Mouse (Mus musculus): ENCODE measurements around the gene Arhgap22.

Gene Arhgap22

DNA sequence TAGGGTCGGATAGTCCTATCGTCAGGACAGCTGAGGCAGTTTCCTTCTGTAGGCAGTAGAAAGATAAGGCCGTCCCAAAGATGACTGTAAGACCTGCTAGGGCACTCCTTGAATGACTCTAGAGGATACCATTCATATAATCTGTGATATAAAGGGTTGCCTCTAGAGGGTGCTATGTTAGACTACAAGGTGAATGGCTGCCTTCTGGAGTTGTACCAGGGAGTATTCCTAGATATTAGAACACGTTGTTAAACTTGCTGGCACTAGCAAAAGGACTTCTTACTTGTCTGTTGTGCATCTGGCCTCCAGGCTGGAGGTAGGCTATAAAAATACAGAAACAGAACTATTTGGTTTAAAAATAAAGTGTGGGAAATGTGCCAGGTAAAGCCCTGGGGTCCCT, 117.2 kb downstream of the Arhgap22 start:
- no peak for DNase-seq (ENCODE audit: low spot score)

DNA sequence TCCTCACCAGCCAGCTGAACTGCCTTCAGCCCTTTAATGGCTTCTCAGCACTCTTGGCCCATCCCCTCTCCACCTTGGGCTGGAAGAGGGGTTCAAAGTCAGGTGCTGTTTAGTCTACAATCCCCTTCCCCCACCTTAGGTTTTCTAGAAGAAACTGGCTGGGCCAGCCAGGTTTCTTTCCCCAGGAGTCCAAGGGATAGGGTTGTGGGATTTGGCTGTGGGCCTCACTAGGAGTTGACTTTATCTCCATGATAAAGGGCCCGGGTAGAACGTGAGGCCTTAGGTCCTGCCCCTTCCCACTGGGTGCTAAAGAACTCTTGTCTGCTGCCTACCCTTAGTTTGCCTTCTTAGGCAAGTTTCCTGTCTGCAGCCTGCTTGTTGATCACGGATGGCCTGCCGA, 117.8 kb downstream of the Arhgap22 start:
- no peak for DNase-seq (ENCODE audit: low spot score)

DNA sequence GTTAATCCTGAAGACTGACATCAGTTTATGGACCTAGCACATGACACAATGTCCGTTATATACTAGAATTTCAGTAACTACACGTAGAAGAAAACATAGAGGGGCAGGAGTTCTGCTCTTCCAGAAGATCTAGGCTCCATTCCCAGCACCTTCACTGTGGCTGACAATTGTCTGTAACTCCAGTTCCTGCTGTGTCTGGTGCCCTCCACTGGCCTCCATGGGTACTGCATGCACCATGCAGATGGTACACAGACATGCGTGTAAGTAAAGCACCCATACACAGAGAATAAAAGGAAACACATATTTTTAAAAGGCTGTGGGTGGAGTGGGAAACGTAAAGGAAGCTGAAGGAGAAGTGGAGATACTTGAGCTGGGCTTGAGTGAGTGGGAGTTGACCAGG, 120.0 kb downstream of the Arhgap22 start:
- DNase-seq (ENCODE audit: low spot score): no peak

DNA sequence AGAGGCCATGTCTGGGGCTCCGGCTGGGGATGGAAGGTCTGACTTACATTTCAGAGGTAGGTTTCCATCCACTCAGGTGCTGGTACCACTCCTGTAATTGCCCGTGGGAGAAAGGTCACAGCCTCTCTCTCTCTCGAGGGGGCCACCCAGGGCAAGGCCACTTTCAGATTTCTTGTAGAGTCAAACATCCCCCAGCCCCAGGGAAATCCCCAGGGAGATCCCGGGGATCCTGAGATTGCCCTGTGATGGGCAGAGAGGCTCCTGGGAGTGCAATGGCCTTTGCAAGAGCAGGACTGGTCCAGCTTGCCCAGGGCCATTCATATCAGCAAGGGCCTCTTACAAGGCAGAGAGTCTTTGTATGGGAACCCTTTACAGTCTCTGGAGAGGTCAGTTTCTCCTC, 120.6 kb downstream of the Arhgap22 start:
- DNase-seq (ENCODE audit: low spot score): no peak

DNA sequence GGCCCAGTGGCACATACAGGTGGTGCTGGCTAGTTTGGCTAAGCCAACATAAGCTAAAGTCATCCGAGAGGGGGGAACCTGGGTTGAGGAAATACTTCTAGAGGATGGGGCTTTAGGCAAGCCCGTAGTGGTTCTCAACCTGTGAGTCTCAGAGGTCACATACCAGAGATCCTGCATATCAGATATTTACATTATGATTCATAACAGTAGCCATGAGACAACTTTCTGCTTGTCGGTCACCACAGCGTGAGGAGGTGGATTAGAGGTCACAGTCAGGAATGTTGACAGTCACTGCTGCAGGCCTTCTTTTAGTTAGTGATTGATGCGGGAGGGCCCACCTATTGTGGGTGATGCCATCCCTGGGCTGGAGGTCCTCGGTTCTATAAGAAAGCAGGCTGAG, 121.9 kb downstream of the Arhgap22 start:
- DNase-seq (ENCODE audit: low spot score): no peak

DNA sequence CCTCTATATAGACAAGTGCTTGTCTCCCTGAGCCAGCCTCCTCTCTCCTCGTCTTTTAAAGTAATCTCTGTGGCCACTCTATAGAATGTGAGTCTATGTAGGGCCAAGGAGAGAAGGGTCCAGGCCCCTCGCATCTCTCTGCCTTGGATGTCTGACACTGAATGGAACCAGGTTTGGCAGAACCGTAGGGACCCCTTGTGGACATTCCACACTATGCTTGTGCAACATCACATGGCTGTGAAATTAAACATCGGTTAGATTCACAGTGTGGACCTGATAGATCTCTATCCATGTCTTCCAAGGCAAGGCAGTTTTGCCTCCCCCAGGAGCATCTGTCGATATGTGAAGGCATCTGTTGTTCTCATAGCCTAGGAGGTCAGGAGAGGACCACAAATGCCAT, 124.9 kb downstream of the Arhgap22 start:
- DNase-seq (ENCODE audit: low spot score): no peak

DNA sequence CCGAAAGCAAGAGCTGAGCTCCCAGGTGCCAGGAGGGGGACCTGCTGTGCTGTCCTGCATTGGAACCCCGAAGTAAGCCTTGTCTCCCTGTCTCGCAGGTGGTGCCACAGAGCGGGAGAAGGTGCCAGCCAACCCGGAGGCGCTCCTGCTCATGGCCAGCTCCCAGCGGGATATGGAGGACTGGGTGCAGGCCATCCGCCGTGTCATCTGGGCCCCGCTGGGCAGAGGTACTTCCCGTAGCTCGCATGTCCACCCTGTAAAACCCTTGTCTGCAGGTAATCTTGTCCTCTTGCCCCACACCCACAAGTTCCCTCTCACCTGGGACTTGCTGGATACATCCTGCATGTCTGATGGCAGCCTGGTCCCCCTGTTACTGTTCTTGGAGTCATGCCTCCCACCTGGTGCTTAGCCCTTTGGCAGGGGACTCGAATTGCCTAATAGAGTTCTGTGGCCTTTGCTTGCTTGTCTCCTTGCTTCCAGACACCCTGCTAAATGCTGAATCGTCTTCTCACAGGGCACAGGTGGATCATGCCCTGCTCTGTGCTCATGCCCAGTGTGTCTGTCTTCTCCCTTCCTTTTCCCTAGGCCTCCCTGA, 129.4 kb downstream of the Arhgap22 start:
- no peak for DNase-seq (ENCODE audit: low spot score)

DNA sequence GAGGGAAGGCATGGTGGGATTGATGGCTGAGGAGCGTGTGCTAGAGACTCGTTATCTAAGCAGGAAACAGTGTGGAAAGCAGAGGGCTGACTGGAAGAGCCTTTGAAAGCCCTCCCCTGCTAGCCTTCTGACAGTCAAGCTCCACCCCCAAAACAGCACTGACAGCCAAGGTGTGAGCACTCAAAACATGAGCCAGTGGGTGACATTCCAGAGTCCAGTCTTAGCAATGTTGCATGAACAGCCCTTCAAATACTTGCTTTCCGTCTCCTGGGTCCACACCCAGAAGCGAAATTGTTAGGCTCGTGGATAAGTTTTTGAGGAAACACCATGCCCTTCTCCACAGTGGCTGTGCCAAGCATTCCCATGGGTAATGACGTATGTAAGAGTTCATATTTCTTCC, 132.7 kb downstream of the Arhgap22 start:
- DNase-seq (ENCODE audit: low spot score): no peak

DNA sequence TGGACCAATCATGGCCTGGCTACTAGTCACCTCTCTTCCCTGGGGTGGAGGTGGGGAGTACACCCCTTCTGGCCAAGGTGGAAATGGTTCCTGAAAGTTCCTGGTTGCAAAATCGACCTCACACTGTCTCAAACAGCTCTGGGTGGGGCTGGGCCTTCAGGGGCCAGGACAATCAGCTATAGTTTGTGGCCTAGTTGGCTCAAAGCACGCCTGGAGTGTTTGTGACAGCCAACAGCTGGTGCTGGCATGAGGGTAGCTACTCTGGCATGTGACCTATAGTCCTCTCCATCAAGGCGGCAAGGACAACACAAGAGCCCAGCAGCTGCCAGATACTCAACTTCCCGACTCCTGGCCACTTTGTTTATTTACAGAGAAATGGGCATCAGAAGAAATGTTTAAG, 133.9 kb downstream of the Arhgap22 start:
- no peak for DNase-seq (ENCODE audit: low spot score)

DNA sequence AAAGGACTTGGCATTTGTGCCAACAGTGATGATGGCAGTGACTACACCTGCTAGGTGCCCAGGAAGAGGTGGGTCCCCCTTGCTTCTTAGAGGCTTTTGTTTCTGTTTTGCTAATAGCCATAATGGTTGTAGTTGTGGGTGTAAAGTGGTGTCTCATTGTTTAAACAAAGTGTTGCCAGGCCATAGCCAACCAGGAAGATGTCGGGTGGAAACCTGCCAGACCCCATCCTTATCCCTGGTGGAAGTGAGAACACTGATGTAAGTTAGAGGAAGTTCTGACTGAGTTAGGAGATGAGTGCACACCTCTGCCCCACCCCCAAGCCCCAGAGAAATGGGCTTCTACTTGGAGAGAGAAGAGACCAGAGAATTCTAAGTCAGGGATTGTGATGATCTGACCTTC, 134.3 kb downstream of the Arhgap22 start:
- DNase-seq (ENCODE audit: low spot score): no peak

DNA sequence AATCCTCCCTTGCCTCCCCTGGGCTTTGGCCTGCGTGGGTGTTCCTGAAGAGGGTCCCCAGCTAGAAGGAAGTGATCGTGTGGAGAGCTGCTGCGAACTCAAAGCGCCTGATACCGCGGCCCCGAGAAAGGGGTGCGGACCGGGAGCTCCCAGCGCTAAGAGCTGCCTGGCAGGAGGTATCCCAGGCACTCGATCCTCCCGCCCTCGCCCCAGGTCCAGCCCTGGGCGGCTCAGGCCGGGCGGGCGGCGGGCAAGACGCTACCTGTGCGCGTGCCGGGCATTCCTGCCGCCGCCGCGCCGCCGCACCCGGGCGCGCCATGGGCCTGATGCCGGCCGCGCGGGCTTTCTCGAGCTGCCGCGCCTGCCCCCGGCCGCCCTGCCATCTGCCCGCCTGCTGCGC, 137.2 kb downstream of the Arhgap22 start:
- DNase-seq (ENCODE audit: low spot score): no peak

DNA sequence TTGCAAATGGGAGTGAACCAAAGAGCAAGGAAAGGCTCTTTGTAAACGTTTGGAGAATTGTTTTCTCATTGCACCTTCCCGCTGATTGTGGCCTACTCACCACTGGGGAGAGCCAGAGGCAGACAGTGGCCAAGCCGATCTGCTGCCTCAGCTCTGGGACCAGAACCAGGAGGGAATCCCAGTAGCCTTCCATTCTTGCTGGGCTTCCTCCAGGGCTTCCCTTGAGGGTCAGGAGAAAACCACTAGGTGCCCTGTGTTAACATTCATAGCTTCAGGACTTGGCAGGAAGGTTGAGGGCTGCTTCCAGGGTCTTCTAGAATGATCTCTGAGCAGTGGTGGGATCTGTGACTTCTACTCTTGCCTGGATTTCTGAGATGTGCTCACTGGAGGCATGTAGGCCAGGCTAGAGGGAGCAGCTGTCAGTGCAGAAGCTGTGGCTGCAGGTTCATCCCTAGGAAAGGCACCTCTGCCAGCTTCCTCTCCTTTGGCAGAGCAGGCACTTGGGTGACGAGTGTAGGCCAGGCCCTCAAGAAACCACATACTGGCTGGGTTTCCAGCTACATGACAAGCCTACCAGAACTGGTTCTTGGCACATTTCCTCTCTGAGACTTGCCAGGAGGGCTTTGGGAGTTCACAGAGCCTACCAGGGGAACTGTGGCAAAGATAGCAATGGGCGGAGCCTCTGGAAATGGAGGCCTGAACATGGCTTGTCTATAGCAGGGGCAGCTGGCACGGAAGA, 138.3 kb downstream of the Arhgap22 start:
- no peak for DNase-seq (ENCODE audit: low spot score)

DNA sequence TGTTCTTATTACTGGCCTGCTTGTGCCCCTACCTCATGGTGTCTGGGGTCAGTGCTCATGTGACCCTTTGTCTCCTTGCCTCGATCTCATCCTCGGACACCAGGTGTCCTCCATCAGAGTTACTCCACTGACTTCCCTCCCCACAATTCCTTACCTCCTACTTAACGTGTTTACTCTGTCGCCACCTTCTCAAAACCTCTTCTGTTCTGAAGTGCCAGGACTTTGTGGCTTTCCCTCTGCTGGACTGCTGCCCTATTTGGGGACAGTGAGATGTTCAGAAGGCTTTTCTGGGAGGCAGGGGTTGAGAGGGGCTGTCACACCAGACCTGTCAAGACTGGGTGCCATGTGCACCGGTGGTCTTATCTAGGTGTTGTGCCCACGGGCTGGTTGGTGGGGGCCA, 139.1 kb downstream of the Arhgap22 start:
- no peak for DNase-seq (ENCODE audit: low spot score)

DNA sequence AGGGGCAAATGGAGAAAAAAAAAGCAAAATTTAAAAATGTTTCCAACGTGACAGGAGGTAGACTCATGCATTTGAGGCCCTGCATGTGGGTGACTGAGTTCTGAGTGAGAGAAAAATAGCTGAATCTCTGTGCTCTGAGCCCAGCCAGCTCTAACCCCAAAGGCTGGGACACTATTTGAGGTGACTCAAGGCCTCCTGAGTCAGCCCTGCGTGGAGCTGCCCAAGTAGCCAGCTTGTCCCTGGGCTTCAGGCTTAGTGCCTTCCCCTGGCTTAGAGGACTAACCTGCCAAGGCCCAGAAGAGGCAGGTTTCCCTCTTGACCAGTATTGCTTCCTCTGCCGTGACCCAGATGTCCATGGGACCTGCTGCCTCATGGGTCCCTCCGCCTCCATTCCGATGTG, 141.4 kb downstream of the Arhgap22 start:
- no peak for DNase-seq (ENCODE audit: low spot score)

DNA sequence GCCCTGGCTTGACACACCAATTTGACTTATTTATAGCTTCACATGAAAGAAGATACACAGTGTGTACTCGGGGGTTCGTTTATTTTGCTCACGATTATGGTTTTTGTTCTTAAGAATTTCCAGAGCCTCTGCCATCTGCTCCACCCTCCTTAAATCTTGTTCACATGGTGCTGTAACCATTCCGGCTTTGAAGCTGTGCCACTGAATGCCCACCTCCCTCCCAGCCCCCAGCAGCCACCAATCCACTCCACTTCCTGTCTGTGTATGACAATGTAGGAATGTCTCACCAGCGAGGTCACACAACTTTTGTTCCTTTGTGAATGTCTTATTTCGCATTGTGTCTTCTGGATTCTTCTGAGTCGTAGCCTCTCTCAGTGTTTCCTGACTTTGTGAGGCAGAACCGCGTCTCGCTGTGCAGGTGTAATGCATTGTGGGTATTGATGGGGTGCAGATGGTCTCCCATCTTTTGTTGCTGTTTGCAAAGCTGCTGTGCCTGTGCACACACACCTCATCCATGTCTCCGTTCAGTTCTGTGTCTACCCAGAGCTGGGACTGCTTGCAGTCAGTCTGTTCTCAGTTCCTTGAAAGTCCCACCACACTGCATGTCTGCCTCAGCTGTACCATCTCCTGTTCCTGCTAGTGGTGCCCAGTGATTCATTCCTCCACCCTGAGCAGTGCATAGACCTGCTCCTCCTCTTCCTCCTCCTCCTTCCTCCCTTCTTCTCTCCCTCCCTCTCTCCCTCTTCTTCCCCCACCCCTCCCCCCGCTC, 144.0 kb downstream of the Arhgap22 start:
- DNase-seq (ENCODE audit: low spot score): no peak

DNA sequence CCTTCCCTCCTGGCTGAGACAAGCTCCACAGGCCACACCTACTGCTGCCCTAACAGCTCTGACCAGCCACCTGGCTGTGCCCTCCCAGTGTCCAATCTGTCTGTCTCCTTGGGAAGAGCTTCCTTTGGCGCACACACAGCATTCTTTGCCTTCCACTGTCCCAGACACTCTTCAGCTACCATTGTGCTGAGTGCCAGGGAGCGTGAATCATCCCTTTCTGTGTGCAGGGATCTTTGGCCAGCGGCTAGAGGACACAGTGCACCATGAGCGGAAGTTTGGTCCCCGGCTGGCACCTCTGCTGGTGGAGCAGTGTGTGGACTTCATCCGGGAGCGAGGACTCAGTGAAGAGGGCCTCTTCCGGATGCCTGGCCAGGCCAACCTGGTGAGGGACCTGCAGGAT, 145.1 kb downstream of the Arhgap22 start:
- no peak for DNase-seq (ENCODE audit: low spot score)

DNA sequence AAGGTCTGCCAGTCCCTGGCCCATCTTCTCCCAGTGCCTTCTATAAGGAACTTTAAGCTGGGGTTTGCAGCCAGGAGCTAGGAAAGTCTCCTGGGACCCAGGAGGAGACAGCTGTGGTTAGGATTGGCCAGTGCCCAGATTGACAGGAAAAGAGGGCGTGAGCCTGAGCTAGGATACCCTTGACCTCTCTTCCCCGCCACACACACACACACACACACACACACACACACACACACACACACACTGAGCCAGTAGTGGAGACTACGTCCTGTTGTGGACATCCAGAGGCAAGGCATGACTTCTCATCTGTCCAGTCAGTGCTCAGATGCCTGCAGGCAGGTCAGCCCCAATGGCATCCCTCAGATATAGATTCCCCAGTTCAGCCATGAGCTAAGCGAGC, 147.7 kb downstream of the Arhgap22 start:
- no peak for DNase-seq (ENCODE audit: low spot score)

DNA sequence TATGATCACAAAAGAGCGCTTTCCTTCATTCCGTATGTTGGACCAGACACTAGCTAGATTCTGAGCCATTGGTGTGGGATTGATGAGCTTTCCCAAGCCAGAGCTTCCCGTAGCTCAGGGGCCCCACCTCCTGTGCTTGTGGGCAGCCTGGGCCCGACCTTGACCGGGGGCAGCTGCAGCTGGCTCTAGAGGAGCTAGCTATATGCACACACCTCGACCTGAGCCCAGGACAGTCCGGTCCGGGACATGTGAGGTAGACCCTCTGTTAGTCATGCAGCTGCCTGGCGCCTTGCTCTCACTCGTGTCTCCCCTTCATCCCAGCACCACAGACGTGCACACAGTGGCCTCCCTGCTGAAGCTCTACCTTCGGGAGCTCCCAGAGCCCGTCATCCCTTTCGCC, 148.3 kb downstream of the Arhgap22 start:
- DNase-seq (ENCODE audit: low spot score): no peak

DNA sequence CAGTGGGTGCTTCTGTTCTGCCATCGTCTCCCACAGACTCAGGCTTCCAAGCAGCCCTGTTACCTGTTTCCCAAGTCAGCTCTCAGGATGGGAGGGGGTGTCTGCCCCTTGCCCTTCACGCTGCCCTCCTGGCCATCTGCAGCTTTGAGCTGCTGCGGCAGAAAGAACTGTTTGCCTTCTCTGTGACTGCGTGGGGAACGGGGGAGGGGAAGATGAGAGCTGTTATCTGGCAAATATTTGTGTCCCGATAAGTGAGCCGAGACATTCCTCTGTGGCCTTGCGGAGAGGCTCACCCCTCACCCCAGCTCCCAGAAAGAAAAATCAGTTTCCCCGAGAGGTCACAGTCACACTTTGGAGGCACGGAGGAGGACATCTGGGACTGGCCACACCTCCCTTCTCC, 149.0 kb downstream of the Arhgap22 start:
- DNase-seq (ENCODE audit: low spot score): no peak

DNA sequence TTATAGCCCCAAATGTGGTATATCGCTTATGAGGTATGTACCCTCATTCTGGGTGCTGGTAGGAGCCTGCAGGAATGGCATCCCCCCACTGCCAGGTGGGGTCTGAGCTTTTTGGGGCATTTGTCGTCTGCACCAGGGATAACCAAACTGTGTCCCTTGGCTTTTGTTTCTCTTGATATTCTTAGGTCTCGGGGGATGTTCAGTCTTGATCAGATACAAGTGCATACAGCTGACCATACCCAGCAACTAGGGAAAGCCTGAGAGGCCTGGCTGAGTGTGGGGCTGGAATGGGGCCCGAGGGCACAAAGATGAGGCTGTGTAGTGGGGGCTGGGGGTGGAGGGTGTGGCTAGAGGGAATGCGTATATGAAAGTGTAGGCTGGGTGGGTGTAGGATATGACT, 149.8 kb downstream of the Arhgap22 start:
- no peak for DNase-seq (ENCODE audit: low spot score)

DNA sequence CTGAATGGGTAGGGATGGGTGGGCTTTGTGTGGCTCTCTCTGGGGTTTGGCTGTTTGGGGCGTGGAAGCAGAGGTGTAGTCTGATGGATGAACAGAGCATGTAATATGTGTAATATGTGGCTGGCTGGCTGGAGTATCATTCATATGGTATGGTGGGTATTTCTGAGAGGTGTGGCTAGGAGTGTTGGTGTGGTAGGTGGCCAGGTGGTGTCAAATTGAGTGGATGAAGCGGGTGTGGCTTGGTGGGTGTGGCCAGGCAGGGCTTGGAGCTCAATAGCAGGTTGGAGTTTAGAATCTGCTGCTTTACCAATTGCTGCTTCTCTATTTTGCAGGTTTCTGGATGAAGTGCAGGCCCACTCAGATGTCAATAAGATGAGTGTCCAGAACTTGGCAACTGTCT, 150.2 kb downstream of the Arhgap22 start:
- DNase-seq (ENCODE audit: low spot score): no peak

DNA sequence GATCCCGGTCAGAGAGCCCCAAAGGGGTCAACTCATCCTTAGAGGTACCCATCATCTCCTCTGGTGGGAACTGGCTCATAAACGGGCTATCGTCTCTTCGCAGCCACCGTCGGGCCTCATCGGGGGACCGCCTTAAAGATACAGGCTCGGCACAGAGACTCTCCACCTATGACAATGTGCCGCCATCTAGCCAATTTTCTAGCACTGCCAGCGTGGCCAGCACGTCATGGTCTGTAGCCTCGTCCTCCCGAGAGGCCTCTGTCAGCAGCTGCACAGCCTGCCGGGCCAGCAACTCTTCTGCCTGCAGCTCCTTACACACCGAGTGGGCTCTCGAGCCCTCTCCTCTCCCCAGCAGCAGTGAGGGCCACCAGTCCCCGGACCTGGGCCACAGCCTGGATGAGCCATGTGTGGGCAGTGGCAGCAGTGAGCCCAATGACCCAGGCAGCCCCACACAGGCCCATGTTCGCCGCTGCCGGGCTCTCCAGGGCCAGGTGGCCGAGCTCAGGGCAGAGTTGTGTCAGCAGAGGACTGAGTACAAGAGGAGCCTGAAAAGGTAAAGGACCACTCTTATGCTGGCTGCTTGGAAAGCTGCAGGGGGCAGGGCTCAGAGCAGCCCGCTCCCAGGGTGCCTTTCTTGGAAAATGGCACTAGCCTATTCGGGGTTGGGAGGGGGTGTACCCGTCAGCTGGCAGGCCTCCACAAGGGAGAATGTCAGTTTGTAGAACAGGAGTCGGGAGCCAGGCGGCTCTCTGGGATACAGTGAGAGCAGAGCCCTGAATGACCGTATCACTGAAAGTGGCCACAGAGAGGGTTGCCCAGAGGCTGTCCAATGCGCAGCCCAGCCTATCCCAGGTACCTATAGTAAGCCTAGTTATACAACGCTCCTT, 153.3 kb downstream of the Arhgap22 start:
- DNase-seq (ENCODE audit: low spot score): no peak
